Mouse (Mus musculus) cortical plate, adult 2 months (tissue): ENCODE results near the gene Grik4.

Source experiments
- CTCF ChIP-seq: fragments of 200-500 bp; IDR thresholded peaks from 2 replicates; pipeline ENCODE4 v1.5.1; 2011; ENCODE audit warnings: mild to moderate bottlenecking, control low read depth, low read length; ENCODE audit not compliant: insufficient read depth; ENCODE audit errors: extremely low read depth
- POLR2A ChIP-seq: fragments of 200-500 bp; IDR thresholded peaks from 2 replicates; pipeline ENCODE4 v1.6.1; 2011; ENCODE audit warnings: mild to moderate bottlenecking, low read length, control low read depth; ENCODE audit not compliant: insufficient read depth; ENCODE audit errors: extremely low read depth

DNA sequence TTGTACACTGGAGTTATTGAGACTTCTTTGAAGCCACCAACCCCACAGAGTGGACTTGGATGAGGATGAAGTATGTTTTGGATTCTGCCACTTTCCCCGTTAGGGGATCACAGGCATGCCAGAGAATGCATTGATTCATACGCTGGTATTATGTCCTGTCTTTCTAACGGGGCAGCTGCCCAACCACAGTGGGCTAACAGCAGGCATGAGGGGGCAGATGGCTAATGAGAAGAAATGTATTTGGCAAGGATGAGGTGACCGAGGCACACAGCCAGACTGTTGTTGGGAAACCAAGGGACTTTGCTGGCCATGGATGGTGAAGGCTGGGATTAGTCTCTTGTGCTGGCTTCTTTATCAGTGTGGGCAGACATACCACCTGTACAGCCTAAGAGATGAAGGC lies 312.8 kb downstream of the Grik4 start:
- no peak for TF ChIP-seq CTCF
- TF ChIP-seq POLR2A, result no peak
